Mouse (Mus musculus): ENCODE data around the gene Gm10406. TPM values are rescaled to one million over a fixed set of nuclear protein-coding genes. Genes with fewer than 3 reads are reported as not detected.
"Not testable (repeated sequence)": the region's sequence is repeated elsewhere in the genome, so short reads cannot be mapped to it uniquely, and the experiment has no call there.

Gm10406 gene
- polyA plus RNA-seq (2015; fragmentation: Nextera tagmentation; extraction: Ambion mirVana): 0.27 and 0.44 TPM in 2 replicates

DNA sequence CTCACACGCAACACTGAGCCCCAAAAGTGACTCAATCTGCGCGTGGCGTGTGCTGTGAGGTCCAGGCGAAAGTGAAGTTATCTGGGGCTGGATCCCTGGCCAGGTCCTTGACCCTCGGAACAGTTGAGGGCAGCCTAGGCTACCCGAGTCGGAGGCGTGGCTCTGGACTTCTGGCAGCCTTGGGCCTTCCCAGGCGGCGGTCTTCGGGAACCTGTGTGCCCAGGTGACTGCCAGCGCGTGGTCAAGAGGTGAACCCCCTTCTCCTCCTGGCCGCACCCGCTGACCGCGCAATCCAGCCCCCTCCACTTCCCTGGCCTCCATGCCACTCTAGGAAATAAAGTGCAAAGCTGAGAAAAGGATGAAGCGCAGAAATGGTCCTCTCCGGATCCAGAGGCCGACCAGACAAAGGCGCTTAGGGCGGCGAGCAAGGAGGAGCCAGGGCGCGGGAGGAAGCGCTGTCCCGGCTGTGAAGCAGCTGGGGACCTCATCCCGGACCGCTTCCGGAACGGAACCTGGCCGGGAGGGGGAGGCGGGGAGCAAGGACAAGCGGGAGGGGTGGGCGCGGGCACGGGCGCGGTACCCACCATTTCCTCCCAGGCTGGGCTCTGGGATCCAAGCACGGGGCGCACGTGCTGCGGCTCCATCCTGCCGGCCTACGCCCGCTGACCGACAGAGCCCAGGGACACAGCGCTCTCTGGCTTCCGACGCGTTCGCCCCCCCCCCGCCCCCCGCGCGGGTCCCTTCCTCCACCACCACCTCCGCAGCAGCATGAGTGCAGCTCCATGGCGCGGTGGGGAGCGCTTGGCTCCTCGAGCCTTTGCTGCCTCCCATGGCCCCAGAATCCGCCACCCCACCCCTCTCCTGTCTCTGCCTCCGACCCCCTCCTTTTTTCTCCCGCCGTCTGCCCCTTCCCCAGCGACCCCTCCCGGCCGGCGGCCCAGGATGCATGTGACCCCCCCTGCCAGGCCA is at the start of gene Gm10406:
Gene Gm10406, minus strand, starts transcription at position 669 of the 969 bp plus-strand sequence.
- WGBS: under 1% methylated on average over 50 of the region's 70 CpGs
- H3K4me3 ChIP-seq (ENCODE audit: low read depth, low read length): peak within 1 kb of the TSS; percentile 29
- 0 out of 2 replicates have a peak within 1 kb of the TSS, but pooled peaks have one; percentile 35 for H3K9ac ChIP-seq (ENCODE audit: low read length)
- H3K4me2 ChIP-seq (replicated peaks; ENCODE audit: low read depth): peak within 1 kb of the TSS; percentile 60
- peak; percentile 14 for DNase-seq (ENCODE audit: low spot score)
- H3K36me3 ChIP-seq (ENCODE audit: control insufficient read depth, insufficient read depth, low read length); ATAC-seq (ENCODE audit: low FRiP score, low TSS enrichment); H3K27me3 ChIP-seq (ENCODE audit: control insufficient read depth, insufficient read depth, low read length); H3K9me3 ChIP-seq (ENCODE audit: control insufficient read depth, low read length); H3K27ac ChIP-seq (replicated peaks); H3K4me1 ChIP-seq (replicated peaks; ENCODE audit: control insufficient read depth, insufficient read depth): not testable (repeated sequence)

- ATAC-seq (ENCODE audit: low FRiP score, low TSS enrichment); H3K27ac ChIP-seq (replicated peaks); DNase-seq (ENCODE audit: low spot score); H3K4me2 ChIP-seq (replicated peaks; ENCODE audit: low read depth); H3K9ac ChIP-seq (ENCODE audit: low read length); H3K4me3 ChIP-seq (ENCODE audit: low read depth, low read length); H3K27me3 ChIP-seq (ENCODE audit: control insufficient read depth, insufficient read depth, low read length); H3K9me3 ChIP-seq (ENCODE audit: control insufficient read depth, low read length); H3K4me1 ChIP-seq (replicated peaks; ENCODE audit: control insufficient read depth, insufficient read depth); H3K36me3 ChIP-seq (ENCODE audit: control insufficient read depth, insufficient read depth, low read length): not testable (repeated sequence)
- WGBS: no CpG with 5 or more reads among the region's 2 CpGs
Observed at GRCm38 (mm10) chr14:7044870-7045269, 17.6 kb upstream of the Gm10406 start, which contains the start of gene Gm3685. Gene Gm3685, minus strand, starts transcription at chr14:7044970.

GRCm38 (mm10) chr14:7026274-7026673 is 975 bp downstream of the Gm10406 start:
- H3K4me1 ChIP-seq (replicated peaks; ENCODE audit: control insufficient read depth, insufficient read depth); H3K9ac ChIP-seq (ENCODE audit: low read length); DNase-seq (ENCODE audit: low spot score); H3K27me3 ChIP-seq (ENCODE audit: control insufficient read depth, insufficient read depth, low read length); H3K36me3 ChIP-seq (ENCODE audit: control insufficient read depth, insufficient read depth, low read length); H3K9me3 ChIP-seq (ENCODE audit: control insufficient read depth, low read length); ATAC-seq (ENCODE audit: low FRiP score, low TSS enrichment); H3K27ac ChIP-seq (replicated peaks); H3K4me2 ChIP-seq (replicated peaks; ENCODE audit: low read depth); H3K4me3 ChIP-seq (ENCODE audit: low read depth, low read length): not testable (repeated sequence)
- 2% methylated on average over 8 of the region's 9 CpGs for WGBS
- peak; percentile 58 for TF ChIP-seq CTCF (IDR thresholded peaks at IDR 0.05; ENCODE audit: low read depth)

- H3K4me1 ChIP-seq (replicated peaks; ENCODE audit: control insufficient read depth, insufficient read depth); H3K4me2 ChIP-seq (replicated peaks; ENCODE audit: low read depth); DNase-seq (ENCODE audit: low spot score); H3K9me3 ChIP-seq (ENCODE audit: control insufficient read depth, low read length); H3K27me3 ChIP-seq (ENCODE audit: control insufficient read depth, insufficient read depth, low read length); H3K27ac ChIP-seq (replicated peaks); H3K9ac ChIP-seq (ENCODE audit: low read length); ATAC-seq (ENCODE audit: low FRiP score, low TSS enrichment); H3K4me3 ChIP-seq (ENCODE audit: low read depth, low read length); H3K36me3 ChIP-seq (ENCODE audit: control insufficient read depth, insufficient read depth, low read length): not testable (repeated sequence)
- 52% methylated on average over 1 of the region's 2 CpGs for WGBS
Observed at GRCm38 (mm10) chr14:6973718-6974117, 53.5 kb downstream of the Gm10406 start, which contains the start of gene Gm6356. Gene Gm6356, minus strand, starts transcription at chr14:6973818.

Other genes starting within 250 kb of the Gm10406 start
- not detected in 2 replicates for gene Gm3642, start 187.1 kb downstream of the Gm10406 start, polyA plus RNA-seq (2015; fragmentation: Nextera tagmentation; extraction: Ambion mirVana)
- gene Gm3667, start 137.5 kb downstream of the Gm10406 start, polyA plus RNA-seq (2015; fragmentation: Nextera tagmentation; extraction: Ambion mirVana): 0.36 and 0.42 TPM in 2 replicates
- not detected in 2 replicates for gene Gm6356, start 53.6 kb downstream of the Gm10406 start, polyA plus RNA-seq (2015; fragmentation: Nextera tagmentation; extraction: Ambion mirVana)
- not detected in 2 replicates for gene Gm3685, start 17.5 kb upstream of the Gm10406 start, polyA plus RNA-seq (2015; fragmentation: Nextera tagmentation; extraction: Ambion mirVana)
- gene Gm3696, start 73.2 kb upstream of the Gm10406 start, polyA plus RNA-seq (2015; fragmentation: Nextera tagmentation; extraction: Ambion mirVana): 0.38 and 0.46 TPM in 2 replicates
- gene Gm6676, start 98.0 kb upstream of the Gm10406 start, polyA plus RNA-seq (2015; fragmentation: Nextera tagmentation; extraction: Ambion mirVana): not detected in 2 replicates
- gene Gm3512, start 147.1 kb upstream of the Gm10406 start, polyA plus RNA-seq (2015; fragmentation: Nextera tagmentation; extraction: Ambion mirVana): 2.2 and 2.9 TPM in 2 replicates
- not detected in 2 replicates for gene Gm16434, start 167.1 kb upstream of the Gm10406 start, polyA plus RNA-seq (2015; fragmentation: Nextera tagmentation; extraction: Ambion mirVana)
- gene Gm3727, start 237.3 kb upstream of the Gm10406 start, polyA plus RNA-seq (2015; fragmentation: Nextera tagmentation; extraction: Ambion mirVana): not detected in 2 replicates

Measured in stomach, postnatal 0 days (tissue).